Mouse (Mus musculus): ENCODE data around the gene Pcf11. TPM values are rescaled to one million over a fixed set of nuclear protein-coding genes. Genes with fewer than 3 reads are reported as not detected.

Gene Pcf11
- polyA plus RNA-seq, 1 experiment from 2014 or later, result 19.9 TPM

GRCm38 (mm10) chr7:92637021-92637625 is 32.6 kb downstream of the Pcf11 start, which contains the start of gene Ankrd42:
TSS of gene Ankrd42 (minus strand) at chr7:92637142.
- under 1% methylated on average over 44 of the region's 44 CpGs for whole genome bisulfite sequencing
- ATAC-seq (ENCODE audit: insufficient number of reproducible peaks, low FRiP score), result peak; percentile 98

GRCm38 (mm10) chr7:92636295-92637011 is 33.3 kb downstream of the Pcf11 start:
- Histone ChIP-seq H3K4me3 (peak overlapping the region; percentile 88), H3K4me2 (peak overlapping the region; percentile 99), H3K4me1 (replicated peaks) (peaks cover 9% of the 10 kb centered on the region), H3K9me3 (replicated peaks) (no peaks in the 10 kb centered on the region), H3K36me3 (peaks cover 12% of the 10 kb centered on the region), H3K27me3 (replicated peaks) (peaks cover 8% of the 10 kb centered on the region), H3K9ac (peak overlapping the region; percentile 80), H3K27ac (ENCODE audit: poor library complexity, severe bottlenecking) (no peak overlapping the region)
- WGBS, result 2% methylated on average over 49 of the region's 49 CpGs
- ATAC-seq (ENCODE audit: insufficient number of reproducible peaks, low FRiP score), result peak; percentile 79

More at GRCm38 (mm10) chr7:92637021-92637625, 32.6 kb downstream of the Pcf11 start, which contains the start of gene Ankrd42:
- H3K9ac ChIP-seq, result peak within 1 kb of the TSS; percentile 80
- peak within 1 kb of the TSS; percentile 88 for H3K4me3 ChIP-seq
- no peaks in the 10 kb centered on the region for H3K9me3 ChIP-seq (replicated peaks)
- peak within 1 kb of the TSS; percentile 99 for H3K4me2 ChIP-seq
- peaks cover 12% of the 10 kb centered on the region for H3K36me3 ChIP-seq
- peak within 1 kb of the TSS; percentile 82 for H3K27ac ChIP-seq (ENCODE audit: poor library complexity, severe bottlenecking)
- H3K4me1 ChIP-seq (replicated peaks), result peaks cover 9% of the 10 kb centered on the region
- H3K27me3 ChIP-seq (replicated peaks), result peaks cover 8% of the 10 kb centered on the region

GRCm38 (mm10) chr7:92630167-92630566 is 39.6 kb downstream of the Pcf11 start:
- 33% methylated on average over 2 of the region's 2 CpGs for WGBS
- Histone ChIP-seq H3K4me2 (no peak overlapping the region), H3K9me3 (replicated peaks) (no peaks in the 10 kb centered on the region), H3K27ac (ENCODE audit: poor library complexity, severe bottlenecking) (no peak overlapping the region), H3K27me3 (replicated peaks) (no peaks in the 10 kb centered on the region), H3K9ac (no peak overlapping the region), H3K4me3 (no peak overlapping the region), H3K4me1 (replicated peaks) (no peaks in the 10 kb centered on the region), H3K36me3 (no peaks in the 10 kb centered on the region)
- no peak for ATAC-seq (ENCODE audit: insufficient number of reproducible peaks, low FRiP score)

- Histone ChIP-seq H3K9ac (no peak overlapping the region), H3K4me3 (no peak overlapping the region), H3K4me2 (no peak overlapping the region), H3K9me3 (replicated peaks) (no peaks in the 10 kb centered on the region), H3K27ac (ENCODE audit: poor library complexity, severe bottlenecking) (no peak overlapping the region), H3K36me3 (no peaks in the 10 kb centered on the region), H3K27me3 (replicated peaks) (no peaks in the 10 kb centered on the region), H3K4me1 (replicated peaks) (no peaks in the 10 kb centered on the region)
- no peak for ATAC-seq (ENCODE audit: insufficient number of reproducible peaks, low FRiP score)
- 47% methylated on average over 2 of the region's 2 CpGs for WGBS
Observed at GRCm38 (mm10) chr7:92624488-92624887, 45.2 kb downstream of the Pcf11 start.

- no peaks in the 10 kb centered on the region for H3K9me3 ChIP-seq (replicated peaks)
- no peak overlapping the region for H3K4me2 ChIP-seq
- H3K4me3 ChIP-seq, result no peak overlapping the region
- no peak overlapping the region for H3K9ac ChIP-seq
- no peak overlapping the region for H3K27ac ChIP-seq (ENCODE audit: poor library complexity, severe bottlenecking)
- ATAC-seq (ENCODE audit: insufficient number of reproducible peaks, low FRiP score), result no peak
- no peaks in the 10 kb centered on the region for H3K27me3 ChIP-seq (replicated peaks)
- 81% methylated on average over 7 of the region's 7 CpGs for WGBS
- no peaks in the 10 kb centered on the region for H3K4me1 ChIP-seq (replicated peaks)
- H3K36me3 ChIP-seq, result peaks cover 7% of the 10 kb centered on the region; the same call in 1 of the 2 replicates
Observed at GRCm38 (mm10) chr7:92610830-92611229, 58.9 kb downstream of the Pcf11 start.

GRCm38 (mm10) chr7:92604961-92605360 is 64.8 kb downstream of the Pcf11 start:
- peaks cover 13% of the 10 kb centered on the region; the same call in 1 of the 2 replicates for H3K36me3 ChIP-seq
- no peak for ATAC-seq (ENCODE audit: insufficient number of reproducible peaks, low FRiP score)
- H3K9ac ChIP-seq, result no peak overlapping the region
- no peaks in the 10 kb centered on the region for H3K9me3 ChIP-seq (replicated peaks)
- H3K27me3 ChIP-seq (replicated peaks), result no peaks in the 10 kb centered on the region
- WGBS, result 87% methylated on average over 7 of the region's 7 CpGs
- no peak overlapping the region for H3K27ac ChIP-seq (ENCODE audit: poor library complexity, severe bottlenecking)
- no peaks in the 10 kb centered on the region for H3K4me1 ChIP-seq (replicated peaks)
- H3K4me3 ChIP-seq, result no peak overlapping the region
- no peak overlapping the region for H3K4me2 ChIP-seq

Other genes with a start within 250 kb of the Pcf11 start
- 54.8 and 56.4 TPM in 2 replicates for gene Ccdc90b, start 108.8 kb downstream of the Pcf11 start, polyA plus RNA-seq (2016; fragmentation: Nextera tagmentation; extraction: Ambion mirVana)
- gene Ankrd42, start 32.8 kb downstream of the Pcf11 start, polyA plus RNA-seq (2016; fragmentation: Nextera tagmentation; extraction: Ambion mirVana), result 5.1 and 5.4 TPM in 2 replicates
- gene Rab30, start 71.7 kb upstream of the Pcf11 start, polyA plus RNA-seq (2016; fragmentation: Nextera tagmentation; extraction: Ambion mirVana), result 6.6 and 9.4 TPM in 2 replicates
- gene Ddias, start 204.3 kb upstream of the Pcf11 start, polyA plus RNA-seq (2016; fragmentation: Nextera tagmentation; extraction: Ambion mirVana), result 11.6 and 12.6 TPM in 2 replicates
- gene Prcp, start 204.5 kb upstream of the Pcf11 start, polyA plus RNA-seq (2016; fragmentation: Nextera tagmentation; extraction: Ambion mirVana), result 19.3 and 19.6 TPM in 2 replicates

Data from heart, embryonic 12.5 days (tissue).